Mouse (Mus musculus): ENCODE results near the gene Rnf24.
"Not testable (repeated sequence)": the region's sequence is repeated elsewhere in the genome, so short reads cannot be mapped to it uniquely, and the experiment has no call there.

Gene Rnf24

GRCm38 (mm10) chr2:131337602-131338001, 15.1 kb downstream of the Rnf24 start:
- DNase-seq (ENCODE audit: low spot score), result no peak

- DNase-seq (ENCODE audit: low spot score), result no peak
Observed at GRCm38 (mm10) chr2:131330548-131330947, 22.1 kb downstream of the Rnf24 start.

GRCm38 (mm10) chr2:131328981-131329380, 23.7 kb downstream of the Rnf24 start:
- no peak for DNase-seq (ENCODE audit: low spot score)

- no peak for DNase-seq (ENCODE audit: low spot score)
Observed at GRCm38 (mm10) chr2:131326044-131326443, 26.6 kb downstream of the Rnf24 start.

- DNase-seq (ENCODE audit: low spot score), result no peak
Observed at GRCm38 (mm10) chr2:131323675-131324074, 29.0 kb downstream of the Rnf24 start.

GRCm38 (mm10) chr2:131321192-131321591, 31.5 kb downstream of the Rnf24 start:
- peak; percentile 41 for DNase-seq (ENCODE audit: low spot score)

- no peak for DNase-seq (ENCODE audit: low spot score)
Observed at GRCm38 (mm10) chr2:131319401-131319800, 33.3 kb downstream of the Rnf24 start.

- DNase-seq (ENCODE audit: low spot score), result no peak
Observed at GRCm38 (mm10) chr2:131316167-131316566, 36.5 kb downstream of the Rnf24 start.

- no peak for DNase-seq (ENCODE audit: low spot score)
Observed at GRCm38 (mm10) chr2:131309296-131309695, 43.4 kb downstream of the Rnf24 start.

GRCm38 (mm10) chr2:131307822-131308221, 44.9 kb downstream of the Rnf24 start:
- no peak for DNase-seq (ENCODE audit: low spot score)

GRCm38 (mm10) chr2:131307391-131307790, 45.3 kb downstream of the Rnf24 start:
- no peak for DNase-seq (ENCODE audit: low spot score)

GRCm38 (mm10) chr2:131305226-131305625, 47.5 kb downstream of the Rnf24 start:
- DNase-seq (ENCODE audit: low spot score), result not testable (repeated sequence)

GRCm38 (mm10) chr2:131304497-131304896, 48.2 kb downstream of the Rnf24 start:
- DNase-seq (ENCODE audit: low spot score), result no peak

GRCm38 (mm10) chr2:131301635-131302034, 51.1 kb downstream of the Rnf24 start:
- DNase-seq (ENCODE audit: low spot score), result no peak

- DNase-seq (ENCODE audit: low spot score), result no peak
Observed at GRCm38 (mm10) chr2:131300485-131300884, 52.2 kb downstream of the Rnf24 start.

GRCm38 (mm10) chr2:131298674-131299073, 54.0 kb downstream of the Rnf24 start:
- DNase-seq (ENCODE audit: low spot score), result not testable (repeated sequence)

- DNase-seq (ENCODE audit: low spot score), result no peak
Observed at GRCm38 (mm10) chr2:131296746-131297261, 55.9 kb downstream of the Rnf24 start.

GRCm38 (mm10) chr2:131290669-131291068, 62.0 kb downstream of the Rnf24 start:
- no peak for DNase-seq (ENCODE audit: low spot score)

GRCm38 (mm10) chr2:131286276-131286675, 66.4 kb downstream of the Rnf24 start:
- DNase-seq (ENCODE audit: low spot score), result no peak

- no peak for DNase-seq (ENCODE audit: low spot score)
Observed at GRCm38 (mm10) chr2:131281596-131281995, 71.1 kb downstream of the Rnf24 start.

- DNase-seq (ENCODE audit: low spot score), result no peak
Observed at GRCm38 (mm10) chr2:131276722-131277121, 76.0 kb downstream of the Rnf24 start.

GRCm38 (mm10) chr2:131275493-131275892, 77.2 kb downstream of the Rnf24 start:
- no peak for DNase-seq (ENCODE audit: low spot score)

- no peak for DNase-seq (ENCODE audit: low spot score)
Observed at GRCm38 (mm10) chr2:131265056-131265455, 87.6 kb downstream of the Rnf24 start.

GRCm38 (mm10) chr2:131264027-131264426, 88.7 kb downstream of the Rnf24 start:
- no peak for DNase-seq (ENCODE audit: low spot score)
